Mouse (Mus musculus): Measurements from ENCODE around the gene Alkbh3. TPM values are rescaled to one million over a fixed set of nuclear protein-coding genes. Genes with fewer than 3 reads are reported as not detected.
A peak's percentile ranks its signal among the peaks of the same experiment; 100 is the strongest.

The Alkbh3 gene
- total RNA-seq (2021), result 10 to 100 TPM; 38.6 to 53.1 TPM
- long read RNA-seq, experiment 1, transcript Alkbh3-201 (10 exons, 1,228 nt), result major isoform, 25 of 60 reads
- long read RNA-seq, experiment 1, partial matches to known transcripts, result 17 of 60 reads
- long read RNA-seq, experiment 1, other reads (novel, unspliced or antisense), result 18 of 60 reads
- long read RNA-seq, experiment 2, transcript Alkbh3-201 (10 exons, 1,228 nt), result major isoform, 10 of 17 reads
- long read RNA-seq, experiment 2, partial matches to known transcripts, result 1 of 17 reads
- long read RNA-seq, experiment 2, other reads (novel, unspliced or antisense), result 6 of 17 reads

- peak; percentile 93 to 94 for DNase-seq
Measured at GRCm38 (mm10) chr2:94010335-94011291, at the start of gene Alkbh3. Alkbh3 (minus strand) TSS chr2:94010807.

DNA sequence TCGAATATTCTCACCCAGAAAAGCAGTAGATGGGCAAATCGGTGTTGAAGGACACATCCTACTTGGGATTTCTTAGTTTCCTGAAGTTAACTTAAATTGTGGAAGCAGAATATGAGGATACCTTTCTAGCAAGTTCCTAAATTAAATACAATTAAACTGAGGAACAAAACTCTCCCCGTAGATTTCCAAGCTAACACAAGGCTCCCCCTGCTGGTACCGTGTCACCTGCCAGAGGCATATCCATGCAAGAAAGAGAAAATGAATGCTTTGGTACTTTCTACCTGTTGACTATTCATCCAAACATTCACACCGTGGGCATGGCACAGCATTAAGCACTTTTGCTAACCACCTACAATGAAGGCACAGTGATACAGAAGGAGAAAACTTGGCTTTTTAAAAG is 48.9 kb upstream of the Alkbh3 start:
- peak; percentile 52 to 72 for DNase-seq

DNA sequence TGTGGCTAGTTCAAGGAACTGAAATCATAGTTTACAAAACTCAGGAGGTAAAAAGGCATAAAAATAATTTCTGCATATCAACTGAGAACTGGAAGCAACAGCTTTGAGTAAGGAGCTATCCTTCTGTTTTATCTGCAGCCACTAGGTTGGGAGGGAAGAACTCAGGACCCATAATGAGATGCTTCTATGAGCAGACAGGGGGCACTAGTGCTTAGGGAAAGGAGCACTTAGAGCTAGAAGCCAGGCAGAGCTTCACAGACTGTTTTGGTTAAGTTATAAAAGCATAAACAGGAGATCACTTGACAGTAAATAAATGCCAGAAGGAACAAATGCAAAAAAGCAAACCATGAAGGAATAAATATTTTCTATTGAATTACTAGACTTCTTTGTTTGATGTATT is 44.2 kb upstream of the Alkbh3 start:
- peak; percentile 27 to 50 for DNase-seq

GRCm38 (mm10) chr2:94051952-94052351 is 41.3 kb upstream of the Alkbh3 start:
- DNase-seq, result peak; percentile 50 to 55

- DNase-seq, result no peak
Measured at GRCm38 (mm10) chr2:94050901-94051300, 40.3 kb upstream of the Alkbh3 start.

- no peak for DNase-seq
Measured at GRCm38 (mm10) chr2:94049471-94050176, 39.0 kb upstream of the Alkbh3 start.

GRCm38 (mm10) chr2:94048733-94049470 is 38.3 kb upstream of the Alkbh3 start:
- no peak for DNase-seq

GRCm38 (mm10) chr2:94048271-94048670 is 37.7 kb upstream of the Alkbh3 start:
- no peak for DNase-seq

DNA sequence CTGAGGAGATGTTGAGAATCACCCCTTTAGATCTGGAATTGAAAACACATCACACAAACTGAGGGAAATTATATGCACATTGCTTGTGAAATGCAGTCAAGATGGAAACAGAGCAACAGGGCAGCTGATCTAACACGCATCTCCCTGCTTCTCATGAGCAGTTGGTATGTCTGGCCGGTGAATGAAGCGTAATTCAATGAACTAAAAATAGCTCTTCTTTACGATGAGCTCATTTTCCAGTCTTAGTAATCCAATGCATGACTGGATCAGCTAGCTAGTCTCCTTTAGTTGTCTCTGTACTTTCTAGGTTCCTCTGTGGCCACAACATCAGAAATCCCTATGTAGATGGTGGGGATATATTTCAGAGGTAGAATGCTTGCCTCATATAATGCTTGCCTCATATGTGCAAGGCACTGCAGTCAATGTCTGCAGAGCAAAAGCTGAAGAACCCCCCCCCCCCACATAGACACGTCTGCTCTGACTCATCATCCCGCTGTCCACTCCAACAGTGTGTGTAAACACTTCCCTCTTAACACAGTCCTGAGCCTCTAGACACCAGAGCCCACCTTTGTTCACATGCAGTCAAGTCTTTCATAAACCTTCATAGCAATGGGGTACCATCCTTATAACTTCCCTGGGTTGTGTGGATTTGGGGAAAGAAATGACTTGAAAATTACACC is 34.9 kb upstream of the Alkbh3 start:
- no peak for DNase-seq

GRCm38 (mm10) chr2:94044174-94044573 is 33.6 kb upstream of the Alkbh3 start:
- DNase-seq, result peak; percentile 7

DNA sequence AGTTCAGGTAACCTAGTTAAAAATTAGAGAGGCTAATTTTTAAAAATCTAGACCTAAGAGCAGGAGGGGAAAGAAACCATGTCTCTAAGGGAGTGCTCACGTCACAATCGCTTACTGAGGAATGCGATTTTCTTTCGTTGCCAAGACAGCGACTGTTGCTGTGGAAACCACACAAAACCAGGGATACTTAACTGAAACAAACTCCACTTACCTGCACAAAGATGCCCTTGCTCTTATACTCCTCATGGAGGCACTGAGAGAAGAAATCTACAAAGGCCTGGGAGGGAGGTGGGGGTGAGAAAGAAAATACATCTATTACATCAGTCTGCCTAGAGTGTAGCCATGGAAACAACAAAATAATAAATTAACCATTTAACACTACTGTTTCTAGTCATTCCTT is 33.1 kb upstream of the Alkbh3 start:
- DNase-seq, result no peak

DNA sequence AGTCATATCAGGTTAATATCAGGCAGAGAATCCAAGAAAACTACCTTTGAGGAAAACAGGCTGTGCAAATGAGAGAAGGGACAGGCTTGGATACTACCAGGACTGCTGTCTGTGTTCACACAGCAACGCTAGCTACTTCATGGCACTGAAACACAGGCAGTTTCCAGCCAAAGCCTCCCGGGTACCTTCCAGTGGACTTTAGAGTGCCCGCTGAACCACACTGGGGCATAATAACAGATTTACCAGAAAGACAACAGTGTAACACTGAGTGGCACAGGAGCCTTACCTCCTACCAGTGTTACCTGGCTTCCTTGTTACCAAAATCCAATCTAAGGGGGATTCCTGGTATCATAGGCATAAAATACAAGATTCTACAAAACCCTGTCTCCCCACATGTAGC is 31.9 kb upstream of the Alkbh3 start:
- no peak for DNase-seq

- DNase-seq, result no peak
Measured at GRCm38 (mm10) chr2:94040391-94041125, 30.0 kb upstream of the Alkbh3 start.

GRCm38 (mm10) chr2:94035428-94036331 is 25.1 kb upstream of the Alkbh3 start:
- DNase-seq, result peak; percentile 73

DNA sequence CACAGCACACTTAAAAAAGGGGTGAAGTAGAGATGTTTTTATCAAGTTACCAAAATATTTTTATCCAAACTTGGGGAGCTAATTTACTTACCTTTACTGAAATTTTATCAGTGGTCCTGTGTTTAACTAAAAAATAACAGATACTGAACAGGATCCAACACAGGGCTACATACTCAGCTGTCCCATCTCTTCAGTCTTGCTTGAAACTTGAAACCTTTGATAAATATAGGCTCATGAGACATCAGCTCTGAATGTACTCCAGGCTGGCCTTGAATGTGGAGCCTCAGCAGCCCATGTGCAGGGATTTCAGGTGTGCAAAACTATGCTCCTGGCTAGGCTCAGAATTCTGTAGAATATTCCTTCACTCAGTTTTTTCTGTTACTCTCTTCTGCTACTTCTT is 20.0 kb upstream of the Alkbh3 start:
- no peak for DNase-seq

GRCm38 (mm10) chr2:94024637-94025036 is 14.0 kb upstream of the Alkbh3 start:
- DNase-seq, result no peak

DNA sequence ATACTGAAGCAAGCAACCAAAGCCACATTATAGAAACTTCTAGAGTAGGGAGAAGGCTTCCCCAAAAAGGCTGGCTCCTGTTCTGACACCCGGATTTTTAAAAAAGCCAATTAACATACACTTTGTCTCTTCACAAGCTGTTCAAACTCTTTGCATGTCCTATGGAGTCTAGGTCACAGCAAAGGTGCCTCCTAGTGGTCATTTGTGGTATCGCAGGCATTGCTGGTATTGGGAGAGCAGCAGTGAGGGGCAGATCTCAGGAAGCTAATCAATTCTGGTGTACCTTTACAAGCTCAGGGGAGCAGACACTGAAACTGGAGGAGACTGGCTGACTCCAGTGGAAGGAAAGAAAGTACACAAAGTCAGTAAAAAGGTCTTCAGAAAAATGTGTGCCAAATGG is 8.3 kb downstream of the Alkbh3 start:
- peak; percentile 88 to 89 for DNase-seq

GRCm38 (mm10) chr2:94001918-94002317 is 8.7 kb downstream of the Alkbh3 start:
- DNase-seq, result no peak

DNA sequence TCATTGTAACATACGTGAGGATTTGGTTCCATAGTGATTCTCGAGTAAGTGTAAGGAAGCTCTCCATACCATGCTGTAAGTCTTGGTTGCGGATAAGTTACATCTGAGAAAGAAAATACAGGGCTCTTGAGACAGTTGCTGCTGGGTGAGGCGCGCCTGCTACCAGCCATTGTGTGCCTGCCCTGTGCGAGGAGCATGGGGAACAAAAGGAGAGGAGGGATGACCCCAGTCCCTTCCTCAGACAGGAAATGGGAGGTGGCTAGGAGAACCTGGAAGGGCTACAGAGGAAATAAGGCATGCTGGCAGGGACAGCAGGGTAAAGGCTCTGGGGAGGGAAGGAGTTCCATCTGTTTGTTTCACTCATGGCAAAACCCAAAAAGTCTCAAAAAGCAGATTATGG is 9.2 kb downstream of the Alkbh3 start:
- DNase-seq, result peak; percentile 16 to 20
